Mouse (Mus musculus) granulocyte monocyte progenitor cell, adult 5-6 weeks (primary cell): ENCODE data around the gene Gm49322. TPM values are rescaled to one million over a fixed set of nuclear protein-coding genes. Genes with fewer than 3 reads are reported as not detected.
"Not testable (repeated sequence)": the region's sequence is repeated elsewhere in the genome, so short reads cannot be mapped to it uniquely, and the experiment has no call there.

Source experiments
- ATAC-seq: replicated peaks from 2 replicates; pipeline ENCODE4 v1.8.0; 2016; ENCODE audit warnings: mild to moderate bottlenecking, moderate TSS enrichment, inconsistent platforms; ENCODE audit not compliant: poor library complexity, severe bottlenecking
- total RNA-seq, 2 experiments: library from RNA; stranded (forward) in 1 of 2; stranded (reverse) in 1 of 2; fragments of 200-712, 200-1000 nt in 1 of 2; fragments of >200 nt in 1 of 2; fragmentation: Nextera tagmentation in 1 of 2; gene quantifications; 2 replicates each; pipeline ENCODE4 v1.2.3; 2014 to 2017

The Gm49322 gene
- total RNA-seq, 2 experiments from 2014 or later, result not detected

DNA sequence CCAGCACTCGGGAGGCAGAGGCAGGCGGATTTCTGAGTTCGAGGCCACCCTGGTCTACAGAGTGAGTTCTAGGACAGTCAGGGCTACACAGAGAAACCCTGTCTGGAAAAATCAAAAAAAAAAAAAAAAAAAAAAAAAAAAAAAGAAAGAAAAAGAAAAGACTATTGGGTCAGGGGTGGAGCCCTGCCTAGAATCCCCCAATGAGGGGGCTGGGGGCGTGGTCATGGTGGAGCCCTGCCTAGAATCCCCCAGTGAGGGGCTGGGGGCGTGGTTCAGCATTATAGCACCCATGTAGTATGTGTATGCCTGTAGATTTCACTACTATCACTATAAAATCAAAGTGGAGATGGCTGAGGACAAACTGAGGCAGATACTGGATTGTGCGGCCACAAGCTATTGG is 44.1 kb downstream of the Gm49322 start:
- not testable (repeated sequence) for ATAC-seq

DNA sequence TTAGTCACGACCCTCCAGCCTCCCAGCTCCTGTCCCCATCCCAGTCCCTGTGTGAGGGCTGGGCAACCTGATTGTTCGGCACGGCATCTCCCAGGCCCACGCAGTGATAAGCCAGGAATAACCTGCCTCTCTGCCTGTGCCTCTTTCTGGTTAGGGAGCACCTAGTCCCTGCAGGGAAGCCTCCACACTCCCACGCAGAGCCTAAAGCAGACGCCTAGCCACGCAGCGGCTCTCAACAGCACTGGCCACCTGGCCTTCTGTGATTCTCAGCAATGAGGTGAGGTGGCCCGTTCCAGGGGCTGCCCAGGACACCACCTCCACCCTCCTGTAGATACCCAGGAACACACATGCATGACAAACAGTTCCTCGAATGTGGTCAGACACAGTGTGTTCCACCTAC is 44.6 kb downstream of the Gm49322 start:
- ATAC-seq, result no peak

DNA sequence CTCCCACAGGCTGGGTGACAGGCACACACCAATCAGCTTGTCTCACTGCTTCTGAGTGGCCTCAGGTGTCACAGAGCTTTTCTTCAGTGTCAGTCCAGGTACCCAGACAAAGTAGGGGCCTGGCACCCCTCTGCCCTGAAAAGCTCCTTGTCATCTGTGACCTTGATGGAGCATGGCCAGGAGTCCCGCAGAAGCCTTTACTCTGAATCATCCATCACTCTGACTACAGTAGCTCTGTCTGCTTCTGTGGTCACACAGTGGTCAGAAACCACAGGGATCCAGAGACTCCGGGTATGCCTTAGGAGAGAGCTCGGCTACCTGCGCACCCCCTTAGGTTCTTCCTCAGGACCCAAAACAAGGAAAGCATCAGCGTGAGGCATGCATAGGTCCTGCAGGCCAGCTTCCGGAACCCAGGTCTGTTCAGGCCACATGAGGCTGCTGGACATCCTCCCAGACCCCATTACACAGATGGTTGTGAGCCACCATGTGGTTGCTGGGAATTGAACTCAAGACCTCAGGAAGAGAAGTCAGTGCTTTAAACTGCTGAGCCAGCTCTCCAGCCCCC is 47.4 kb downstream of the Gm49322 start:
- no peak for ATAC-seq

DNA sequence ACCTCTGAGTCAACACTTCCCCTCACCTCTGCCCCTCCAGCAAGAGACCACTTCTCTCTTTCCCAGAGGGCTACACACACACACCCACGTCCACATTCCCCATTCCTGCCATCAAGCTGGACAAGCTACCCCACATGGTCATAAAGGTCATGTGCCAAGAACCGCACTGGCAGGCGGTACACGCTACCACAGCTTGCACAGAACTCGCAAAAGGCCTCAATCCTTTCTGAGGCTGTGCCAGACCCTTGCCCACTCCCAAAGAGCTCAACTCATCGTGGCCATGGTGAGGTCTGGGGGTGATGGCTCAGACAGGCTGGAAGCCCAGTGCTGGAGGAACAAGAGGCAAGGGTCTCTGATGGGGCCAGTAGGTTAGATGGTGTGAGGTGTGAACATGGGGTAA is 49.0 kb downstream of the Gm49322 start:
- no peak for ATAC-seq

DNA sequence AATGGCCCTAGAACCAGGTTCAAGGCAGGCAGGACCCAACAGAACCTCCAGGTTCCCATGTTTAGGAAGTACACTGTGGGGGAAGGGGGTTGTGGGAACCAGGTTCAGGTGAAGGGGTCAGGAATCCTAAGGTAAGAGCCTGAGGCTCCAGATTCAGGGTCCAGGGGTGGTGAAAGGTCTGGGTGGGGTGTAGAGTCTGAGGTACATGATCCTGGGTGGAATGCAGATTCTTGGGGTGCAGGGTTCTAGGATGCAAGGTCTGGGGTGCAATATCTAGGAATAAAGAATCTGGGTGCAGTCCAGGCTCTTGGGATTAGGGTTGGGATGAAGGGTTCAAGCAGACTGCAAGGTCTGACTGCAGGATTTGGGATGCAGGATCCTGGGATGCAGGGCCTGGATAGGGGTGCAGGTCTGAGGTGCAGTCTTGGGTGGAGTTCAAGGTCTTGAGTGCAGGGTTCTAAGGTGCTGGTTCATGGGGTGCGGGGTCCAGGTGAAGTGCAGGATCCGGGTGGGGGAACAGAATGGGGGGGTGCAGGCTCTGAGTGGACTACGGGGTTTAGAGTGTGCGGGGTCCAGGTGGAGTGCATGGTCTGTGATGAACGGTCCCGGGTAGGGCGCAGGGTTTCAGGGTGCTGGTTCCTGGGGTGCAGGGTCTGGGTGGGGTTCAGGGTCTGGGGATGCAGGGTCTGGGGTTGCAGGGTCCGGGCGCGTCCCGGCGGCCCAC is 49.7 kb downstream of the Gm49322 start:
- no peak for ATAC-seq

DNA sequence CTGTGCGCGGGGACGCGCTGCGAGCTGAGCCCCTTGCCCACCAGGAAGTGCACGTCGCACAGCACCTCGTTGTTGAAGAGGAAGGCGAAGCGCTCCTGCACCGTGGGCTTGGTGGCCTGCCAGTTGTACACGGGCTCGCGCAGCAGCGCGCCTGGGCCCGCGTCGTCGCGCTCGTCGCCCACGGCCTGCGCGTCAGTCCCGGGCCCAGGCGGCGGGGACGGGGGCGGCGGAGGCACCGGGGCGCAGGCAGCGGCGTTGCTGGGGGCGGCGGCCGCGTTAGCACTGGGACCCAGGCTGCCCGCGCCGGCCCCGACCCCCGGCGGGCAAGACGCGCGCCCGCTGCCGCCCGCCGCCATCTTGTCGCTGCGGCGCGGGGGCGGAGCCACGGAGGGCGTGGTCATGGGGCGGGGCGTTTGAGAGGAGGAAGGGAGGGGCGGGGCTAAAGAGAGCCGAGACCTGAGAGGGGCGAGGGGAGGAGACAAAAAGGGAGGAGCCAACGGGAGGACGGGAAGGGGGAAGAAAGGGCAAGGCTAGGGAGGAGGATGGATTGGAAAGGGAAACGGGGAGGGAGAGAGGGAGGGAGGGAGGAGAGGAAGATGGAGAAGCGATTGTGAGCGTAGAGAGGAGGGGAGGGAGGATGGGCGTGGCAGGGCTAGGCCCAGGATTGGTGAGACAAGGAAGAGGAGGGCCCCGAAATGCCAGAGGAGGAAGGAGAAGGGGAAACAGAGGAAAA is 50.5 kb downstream of the Gm49322 start:
- peak; percentile 86 for ATAC-seq

DNA sequence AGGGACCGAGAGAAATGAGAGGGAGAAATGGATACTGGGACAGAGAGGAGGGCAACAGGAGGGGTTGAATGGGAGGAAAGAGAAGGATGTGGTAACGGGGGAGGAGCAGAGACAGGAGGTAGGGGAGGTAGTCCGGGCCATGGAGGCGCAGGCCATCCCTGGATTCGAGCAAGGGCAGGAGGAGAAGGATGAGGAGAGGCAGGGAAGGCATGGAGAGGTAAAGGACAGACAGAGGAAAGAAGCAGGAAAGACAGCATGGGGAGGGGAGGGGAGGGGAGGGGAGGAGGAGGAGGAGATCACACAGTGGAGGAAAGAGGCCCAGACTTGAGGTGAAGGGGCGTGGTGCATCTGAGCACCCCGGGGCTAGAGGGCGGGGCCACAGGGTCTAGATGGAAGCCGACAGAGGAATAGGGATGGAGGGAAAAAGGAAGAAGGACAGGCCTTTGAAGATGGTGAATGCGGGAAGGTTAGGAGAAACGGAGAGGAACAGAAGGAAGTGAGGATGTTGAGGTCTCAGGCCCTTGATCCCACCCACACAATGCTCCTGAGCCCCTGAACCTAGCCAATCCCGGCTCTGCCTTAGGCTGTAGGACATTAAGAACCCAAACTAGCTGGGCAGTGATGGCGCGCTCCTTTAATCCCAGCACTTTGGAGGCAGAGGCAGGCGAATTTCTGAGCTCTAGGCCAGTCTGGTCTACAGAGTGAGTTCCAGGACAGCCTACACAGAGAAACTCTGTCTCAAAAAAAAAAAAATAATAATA is 51.2 kb downstream of the Gm49322 start, which contains the start of gene Btbd2:
Gene Btbd2 (minus strand): TSS at position 209 of the 761 bp plus-strand sequence.
- no peak for ATAC-seq

DNA sequence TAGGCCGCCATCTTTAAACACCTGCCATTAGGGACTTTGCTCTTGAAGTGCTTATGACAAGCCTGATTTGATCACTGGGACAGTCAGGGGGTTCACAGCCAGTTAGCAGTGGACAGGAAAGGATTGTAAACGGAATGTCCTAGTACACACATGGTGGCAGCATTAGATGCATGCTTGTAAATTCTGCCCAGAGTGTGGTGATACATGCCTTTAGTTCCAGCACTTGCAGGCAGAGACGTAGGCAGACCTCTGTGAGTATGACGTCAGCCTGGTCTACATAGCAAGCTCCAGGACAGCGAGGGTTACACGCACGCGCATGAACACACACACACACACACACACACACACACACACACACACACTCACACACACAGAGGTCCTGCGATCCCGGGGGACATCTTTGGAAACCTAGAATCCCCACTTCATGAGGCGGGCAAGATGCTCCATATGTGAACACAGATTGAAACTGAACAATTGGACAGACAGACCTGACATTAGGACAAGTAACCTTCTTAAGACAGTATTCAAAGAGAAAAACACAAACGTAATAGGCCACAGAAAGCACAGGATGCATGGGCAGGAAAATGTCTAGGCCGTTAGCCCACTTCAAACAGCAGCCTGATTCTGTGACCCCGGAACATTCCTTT is 52.5 kb downstream of the Gm49322 start:
- no peak for ATAC-seq

DNA sequence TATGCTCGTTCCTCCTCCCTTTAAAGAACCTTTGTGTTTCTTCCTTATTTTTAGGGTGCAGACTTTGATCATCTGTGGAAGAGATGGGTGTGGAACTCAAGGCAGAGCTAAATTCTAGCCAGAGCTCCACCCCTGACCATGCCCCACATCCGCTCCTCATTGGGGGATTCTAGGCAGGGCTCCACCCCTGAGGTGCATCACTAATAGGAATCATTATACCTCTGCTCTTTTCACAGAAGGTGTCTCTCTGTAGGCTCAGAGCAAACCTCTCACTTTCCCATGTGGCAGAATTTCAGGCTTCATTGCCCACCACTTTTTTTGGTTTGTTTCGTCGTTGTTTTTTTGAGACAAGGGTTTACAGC is 53.0 kb downstream of the Gm49322 start:
- ATAC-seq, result peak; percentile 53

DNA sequence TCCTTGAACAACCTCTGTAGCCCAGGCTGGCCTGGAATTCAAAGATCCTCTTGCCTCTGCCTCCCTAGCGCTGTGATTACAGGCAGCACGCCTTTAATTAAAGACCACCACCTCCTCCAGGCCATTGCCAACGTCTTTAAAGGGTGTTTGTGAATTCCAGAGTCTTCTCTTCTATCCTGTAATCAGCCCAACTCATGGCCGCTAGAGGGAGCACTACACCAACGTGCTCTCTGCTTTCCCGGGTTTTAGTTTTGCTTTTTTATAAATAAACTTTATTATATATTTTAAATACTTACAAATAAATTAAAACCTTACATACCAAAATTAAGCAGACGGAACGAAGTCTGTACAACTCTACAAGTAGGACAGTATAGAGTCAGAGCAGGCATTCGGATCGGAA is 53.4 kb downstream of the Gm49322 start:
- ATAC-seq, result no peak

DNA sequence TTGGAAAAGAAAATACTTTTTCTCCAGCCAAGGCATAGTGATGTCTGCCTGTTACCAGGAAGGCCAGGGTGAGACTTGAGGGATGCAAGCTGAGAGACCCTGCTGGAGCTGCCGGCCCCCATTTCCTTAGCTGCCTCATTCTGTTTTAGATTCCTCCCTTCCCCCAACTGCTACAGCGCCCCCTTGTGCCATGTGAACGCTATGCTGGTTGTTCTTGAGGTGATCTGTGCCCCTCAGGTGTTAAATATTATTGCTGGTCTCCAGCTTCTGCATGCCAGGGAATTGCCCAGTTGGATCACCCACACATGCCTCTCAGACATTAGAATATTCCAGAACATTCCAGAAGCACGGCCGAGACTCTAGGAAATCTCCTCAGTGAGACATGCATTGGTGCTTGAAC is 55.3 kb downstream of the Gm49322 start:
- ATAC-seq, result no peak

DNA sequence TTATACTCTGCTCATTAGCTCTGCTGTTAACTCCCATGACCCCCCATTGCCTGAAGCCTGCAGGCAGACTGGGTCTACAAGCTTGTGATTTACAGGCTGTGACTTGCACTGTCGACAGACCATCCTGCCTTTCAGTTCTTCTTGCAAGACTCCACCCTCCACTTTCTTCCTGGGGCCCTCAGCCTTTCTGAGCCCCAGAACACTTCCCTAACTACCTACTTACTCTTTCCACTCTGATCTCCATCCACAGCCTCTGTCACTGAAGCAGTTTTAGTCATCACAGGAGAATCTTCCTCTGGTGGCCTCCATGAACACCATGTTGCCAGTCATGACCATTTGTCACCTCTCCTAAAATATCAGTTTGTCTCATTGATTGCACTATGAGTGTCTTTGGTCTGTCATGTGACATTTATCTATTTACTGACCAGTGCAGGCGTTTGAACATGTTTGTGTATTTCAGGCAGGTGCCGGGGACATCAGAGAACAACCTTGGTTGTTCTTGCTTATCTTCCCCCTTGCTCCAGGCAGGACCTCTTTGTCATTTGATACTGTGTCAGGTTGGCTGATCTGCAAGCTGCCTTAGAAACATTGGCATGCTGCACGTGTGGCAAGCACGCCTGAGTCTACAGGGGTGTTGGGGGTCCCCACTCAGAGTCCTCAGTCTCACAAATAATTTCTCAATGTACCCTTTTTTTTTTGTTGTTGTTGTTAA is 57.8 kb downstream of the Gm49322 start:
- ATAC-seq, result peak; percentile 16

DNA sequence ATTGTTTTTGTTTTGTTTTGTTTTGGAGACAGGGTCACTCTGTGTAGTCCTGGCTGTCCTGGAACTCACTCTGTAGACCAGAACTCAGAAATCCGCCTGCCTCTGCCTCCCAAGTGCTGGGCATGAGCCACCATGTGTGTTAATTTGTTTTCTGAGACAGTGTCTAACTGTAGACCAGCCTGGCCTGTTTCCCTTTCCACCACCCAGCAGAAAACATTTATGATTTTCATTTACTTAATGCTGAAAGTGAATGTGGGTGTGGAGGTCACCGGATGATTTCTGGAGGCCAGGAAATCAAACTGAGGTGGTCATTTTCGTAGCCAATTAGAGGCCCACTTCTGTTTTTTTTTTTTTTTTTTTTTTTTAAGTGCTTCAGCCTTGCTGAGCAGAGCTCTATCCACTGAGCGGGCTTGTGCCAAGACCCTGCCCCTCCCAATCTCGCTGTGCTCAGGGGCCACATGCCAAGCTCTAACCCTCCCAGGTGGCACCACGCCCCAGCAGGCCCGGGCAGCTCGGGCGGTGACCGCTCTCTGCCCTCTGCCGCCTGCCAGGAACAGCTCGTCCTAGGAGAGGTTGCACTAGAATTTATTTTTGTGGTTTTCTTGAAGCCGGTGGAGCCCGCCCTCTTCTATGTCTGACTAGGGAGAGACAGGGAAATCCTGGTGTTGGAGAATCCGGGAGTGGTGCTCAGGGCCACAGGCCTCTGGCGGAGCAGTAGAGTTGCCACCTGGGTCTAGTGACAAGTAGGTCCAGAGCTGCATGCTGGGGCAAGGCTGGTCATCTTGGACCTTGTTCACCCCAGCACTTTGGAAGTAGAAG is 58.6 kb downstream of the Gm49322 start:
- peak; percentile 33 for ATAC-seq

DNA sequence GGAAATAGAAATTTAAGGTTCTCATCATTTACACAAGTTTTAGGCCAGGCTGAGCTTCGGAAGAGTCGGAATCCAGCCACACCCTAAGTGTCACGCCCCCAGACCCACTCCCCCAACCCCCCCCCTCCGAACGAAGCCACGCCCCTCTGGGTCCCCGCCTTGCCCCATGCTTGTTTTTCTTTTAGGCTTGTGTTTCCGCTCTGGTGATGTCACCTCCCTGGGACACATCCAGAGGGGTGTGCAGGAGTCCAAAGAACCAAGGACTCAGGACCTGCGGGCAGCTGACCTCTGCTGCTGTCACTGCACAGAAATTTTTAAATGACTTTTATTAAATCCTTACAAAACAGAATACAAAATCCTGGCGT is 59.2 kb downstream of the Gm49322 start:
- ATAC-seq, result no peak; the same call in 1 of the 2 replicates

Other genes with a start within 250 kb of the Gm49322 start
- gene Plk5, start 249.6 kb upstream of the Gm49322 start, total RNA-seq (2014; fragmentation: Nextera tagmentation), result not detected in 2 replicates
- gene Plk5, start 249.6 kb upstream of the Gm49322 start, total RNA-seq (2017), result not detected in 2 replicates
- 0.67 and 3.6 TPM in 2 replicates for gene Mex3d, start 218.4 kb upstream of the Gm49322 start, total RNA-seq (2014; fragmentation: Nextera tagmentation)
- 2.1 and 2.2 TPM in 2 replicates for gene Mex3d, start 218.4 kb upstream of the Gm49322 start, total RNA-seq (2017)
- 85.0 and 105 TPM in 2 replicates for gene Mbd3, start 206.5 kb upstream of the Gm49322 start, total RNA-seq (2014; fragmentation: Nextera tagmentation)
- 94.1 and 106 TPM in 2 replicates for gene Mbd3, start 206.5 kb upstream of the Gm49322 start, total RNA-seq (2017)
- gene Uqcr11, start 199.2 kb upstream of the Gm49322 start, total RNA-seq (2014; fragmentation: Nextera tagmentation), result 382 and 438 TPM in 2 replicates
- 172 and 277 TPM in 2 replicates for gene Uqcr11, start 199.2 kb upstream of the Gm49322 start, total RNA-seq (2017)
- gene Tcf3, start 172.4 kb upstream of the Gm49322 start, total RNA-seq (2014; fragmentation: Nextera tagmentation), result 33.8 and 55.2 TPM in 2 replicates
- 30.7 and 48.4 TPM in 2 replicates for gene Tcf3, start 172.4 kb upstream of the Gm49322 start, total RNA-seq (2017)
- not detected in 2 replicates for gene Onecut3, start 111.2 kb upstream of the Gm49322 start, total RNA-seq (2014; fragmentation: Nextera tagmentation)
- not detected in 2 replicates for gene Onecut3, start 111.2 kb upstream of the Gm49322 start, total RNA-seq (2017)
- 0.64 TPM in 1 of 2 replicates, not detected in the other for gene Atp8b3, start 66.9 kb upstream of the Gm49322 start, total RNA-seq (2014; fragmentation: Nextera tagmentation)
- not detected in 2 replicates for gene Atp8b3, start 66.9 kb upstream of the Gm49322 start, total RNA-seq (2017)
- 43.7 and 48.2 TPM in 2 replicates for gene Rexo1, start 44.5 kb upstream of the Gm49322 start, total RNA-seq (2014; fragmentation: Nextera tagmentation)
- gene Rexo1, start 44.5 kb upstream of the Gm49322 start, total RNA-seq (2017), result 17.5 and 28.8 TPM in 2 replicates
- gene Klf16, start 28.7 kb upstream of the Gm49322 start, total RNA-seq (2014; fragmentation: Nextera tagmentation), result 9.3 and 10.1 TPM in 2 replicates
- gene Klf16, start 28.7 kb upstream of the Gm49322 start, total RNA-seq (2017), result 2.8 and 6.8 TPM in 2 replicates
- 27.7 and 36.2 TPM in 2 replicates for gene Abhd17a, start 15.7 kb upstream of the Gm49322 start, total RNA-seq (2014; fragmentation: Nextera tagmentation)
- 24.2 and 33.5 TPM in 2 replicates for gene Abhd17a, start 15.7 kb upstream of the Gm49322 start, total RNA-seq (2017)
- 40.5 and 72.3 TPM in 2 replicates for gene Scamp4, start 3.1 kb upstream of the Gm49322 start, total RNA-seq (2014; fragmentation: Nextera tagmentation)
- gene Scamp4, start 3.1 kb upstream of the Gm49322 start, total RNA-seq (2017), result 10.7 and 11.4 TPM in 2 replicates
- 0.79 TPM in 1 of 2 replicates, not detected in the other for gene Adat3, start 3.1 kb upstream of the Gm49322 start, total RNA-seq (2014; fragmentation: Nextera tagmentation)
- 0.34 and 0.67 TPM in 2 replicates for gene Adat3, start 3.1 kb upstream of the Gm49322 start, total RNA-seq (2017)
- 47.7 and 65.2 TPM in 2 replicates for gene Csnk1g2, start 16.8 kb downstream of the Gm49322 start, total RNA-seq (2014; fragmentation: Nextera tagmentation)
- gene Csnk1g2, start 16.8 kb downstream of the Gm49322 start, total RNA-seq (2017), result 112 and 127 TPM in 2 replicates
- 26.1 and 34.6 TPM in 2 replicates for gene Btbd2, start 51.0 kb downstream of the Gm49322 start, total RNA-seq (2014; fragmentation: Nextera tagmentation)
- gene Btbd2, start 51.0 kb downstream of the Gm49322 start, total RNA-seq (2017), result 13.3 and 34.8 TPM in 2 replicates
- 49.2 and 63.3 TPM in 2 replicates for gene Mknk2, start 72.1 kb downstream of the Gm49322 start, total RNA-seq (2014; fragmentation: Nextera tagmentation)
- gene Mknk2, start 72.1 kb downstream of the Gm49322 start, total RNA-seq (2017), result 37.7 and 58.0 TPM in 2 replicates
- gene Mob3a, start 96.0 kb downstream of the Gm49322 start, total RNA-seq (2014; fragmentation: Nextera tagmentation), result 34.1 and 37.2 TPM in 2 replicates
- gene Mob3a, start 96.0 kb downstream of the Gm49322 start, total RNA-seq (2017), result 34.2 and 59.8 TPM in 2 replicates
- gene Izumo4, start 96.2 kb downstream of the Gm49322 start, total RNA-seq (2014; fragmentation: Nextera tagmentation), result 9.0 and 17.3 TPM in 2 replicates
- gene Izumo4, start 96.2 kb downstream of the Gm49322 start, total RNA-seq (2017), result 7.1 and 7.8 TPM in 2 replicates
- gene Ap3d1, start 136.2 kb downstream of the Gm49322 start, total RNA-seq (2014; fragmentation: Nextera tagmentation), result 43.2 and 47.8 TPM in 2 replicates
- 34.5 and 42.2 TPM in 2 replicates for gene Ap3d1, start 136.2 kb downstream of the Gm49322 start, total RNA-seq (2017)
- 41.6 and 52.6 TPM in 2 replicates for gene Dot1l, start 149.2 kb downstream of the Gm49322 start, total RNA-seq (2014; fragmentation: Nextera tagmentation)
- 9.7 and 13.4 TPM in 2 replicates for gene Dot1l, start 149.2 kb downstream of the Gm49322 start, total RNA-seq (2017)
- gene Sf3a2, start 192.2 kb downstream of the Gm49322 start, total RNA-seq (2014; fragmentation: Nextera tagmentation), result 88.0 and 106 TPM in 2 replicates
- gene Sf3a2, start 192.2 kb downstream of the Gm49322 start, total RNA-seq (2017), result 13.8 and 18.3 TPM in 2 replicates
- 99.1 and 108 TPM in 2 replicates for gene Plekhj1, start 192.6 kb downstream of the Gm49322 start, total RNA-seq (2014; fragmentation: Nextera tagmentation)
- gene Plekhj1, start 192.6 kb downstream of the Gm49322 start, total RNA-seq (2017), result 33.0 and 33.7 TPM in 2 replicates
- not detected in 2 replicates for gene Amh, start 199.2 kb downstream of the Gm49322 start, total RNA-seq (2014; fragmentation: Nextera tagmentation)
- gene Amh, start 199.2 kb downstream of the Gm49322 start, total RNA-seq (2017), result 0.15 TPM in 1 of 2 replicates, not detected in the other
- gene Jsrp1, start 207.5 kb downstream of the Gm49322 start, total RNA-seq (2014; fragmentation: Nextera tagmentation), result not detected in 2 replicates
- gene Jsrp1, start 207.5 kb downstream of the Gm49322 start, total RNA-seq (2017), result not detected in 2 replicates
- 1,332 and 1,363 TPM in 2 replicates for gene Oaz1, start 220.6 kb downstream of the Gm49322 start, total RNA-seq (2014; fragmentation: Nextera tagmentation)
- 324 and 374 TPM in 2 replicates for gene Oaz1, start 220.6 kb downstream of the Gm49322 start, total RNA-seq (2017)
- 0.21 TPM in 1 of 2 replicates, not detected in the other for gene Lingo3, start 238.0 kb downstream of the Gm49322 start, total RNA-seq (2014; fragmentation: Nextera tagmentation)
- 0.15 TPM in 1 of 2 replicates, not detected in the other for gene Lingo3, start 238.0 kb downstream of the Gm49322 start, total RNA-seq (2017)
- gene Lsm7, start 249.2 kb downstream of the Gm49322 start, total RNA-seq (2014; fragmentation: Nextera tagmentation), result 207 and 210 TPM in 2 replicates
- 378 and 439 TPM in 2 replicates for gene Lsm7, start 249.2 kb downstream of the Gm49322 start, total RNA-seq (2017)
- 15.2 and 20.9 TPM in 2 replicates for gene Sppl2b, start 249.3 kb downstream of the Gm49322 start, total RNA-seq (2014; fragmentation: Nextera tagmentation)
- gene Sppl2b, start 249.3 kb downstream of the Gm49322 start, total RNA-seq (2017), result 12.2 and 14.1 TPM in 2 replicates